Mouse (Mus musculus): ENCODE data around the gene 4930452B06Rik.

Gene 4930452B06Rik

GRCm38 (mm10) chr14:8536024-8536423 is 130.0 kb downstream of the 4930452B06Rik start:
- DNase-seq (ENCODE audit: extremely low spot score, low spot score), result no peak

- no peak for DNase-seq (ENCODE audit: extremely low spot score, low spot score)
These were observed 140.8 kb downstream of the 4930452B06Rik start for GRCm38 (mm10) chr14:8525232-8525631.

- DNase-seq (ENCODE audit: extremely low spot score, low spot score), result no peak
These were observed 148.4 kb downstream of the 4930452B06Rik start for GRCm38 (mm10) chr14:8517681-8518080.

- no peak for DNase-seq (ENCODE audit: extremely low spot score, low spot score)
These were observed 152.0 kb downstream of the 4930452B06Rik start for GRCm38 (mm10) chr14:8514071-8514470.

GRCm38 (mm10) chr14:8511276-8511675 is 154.8 kb downstream of the 4930452B06Rik start:
- DNase-seq (ENCODE audit: extremely low spot score, low spot score), result no peak

GRCm38 (mm10) chr14:8510288-8510959 is 155.6 kb downstream of the 4930452B06Rik start:
- DNase-seq (ENCODE audit: extremely low spot score, low spot score), result no peak

GRCm38 (mm10) chr14:8508669-8509068 is 157.4 kb downstream of the 4930452B06Rik start:
- DNase-seq (ENCODE audit: extremely low spot score, low spot score), result no peak

GRCm38 (mm10) chr14:8504206-8504605 is 161.8 kb downstream of the 4930452B06Rik start:
- DNase-seq (ENCODE audit: extremely low spot score, low spot score), result no peak

- DNase-seq (ENCODE audit: extremely low spot score, low spot score), result no peak
These were observed 162.7 kb downstream of the 4930452B06Rik start for GRCm38 (mm10) chr14:8503345-8503744.

GRCm38 (mm10) chr14:8502496-8502895 is 163.5 kb downstream of the 4930452B06Rik start:
- DNase-seq (ENCODE audit: extremely low spot score, low spot score), result no peak

GRCm38 (mm10) chr14:8495691-8496090 is 170.3 kb downstream of the 4930452B06Rik start:
- no peak for DNase-seq (ENCODE audit: extremely low spot score, low spot score)

- no peak for DNase-seq (ENCODE audit: extremely low spot score, low spot score)
These were observed 171.1 kb downstream of the 4930452B06Rik start for GRCm38 (mm10) chr14:8494952-8495351.

- no peak for DNase-seq (ENCODE audit: extremely low spot score, low spot score)
These were observed 171.8 kb downstream of the 4930452B06Rik start for GRCm38 (mm10) chr14:8494260-8494659.

- DNase-seq (ENCODE audit: extremely low spot score, low spot score), result no peak
These were observed 187.9 kb downstream of the 4930452B06Rik start for GRCm38 (mm10) chr14:8478098-8478497.

GRCm38 (mm10) chr14:8477348-8477747 is 188.7 kb downstream of the 4930452B06Rik start:
- no peak for DNase-seq (ENCODE audit: extremely low spot score, low spot score)

GRCm38 (mm10) chr14:8476606-8477005 is 189.4 kb downstream of the 4930452B06Rik start:
- no peak for DNase-seq (ENCODE audit: extremely low spot score, low spot score)

- DNase-seq (ENCODE audit: extremely low spot score, low spot score), result no peak
These were observed 190.2 kb downstream of the 4930452B06Rik start for GRCm38 (mm10) chr14:8475851-8476250.

GRCm38 (mm10) chr14:8472884-8473283 is 193.2 kb downstream of the 4930452B06Rik start:
- no peak for DNase-seq (ENCODE audit: extremely low spot score, low spot score)

GRCm38 (mm10) chr14:8464401-8465154 is 201.5 kb downstream of the 4930452B06Rik start:
- DNase-seq (ENCODE audit: extremely low spot score, low spot score), result no peak

GRCm38 (mm10) chr14:8462973-8463372 is 203.1 kb downstream of the 4930452B06Rik start:
- no peak for DNase-seq (ENCODE audit: extremely low spot score, low spot score)

GRCm38 (mm10) chr14:8462321-8462909 is 203.6 kb downstream of the 4930452B06Rik start:
- no peak for DNase-seq (ENCODE audit: extremely low spot score, low spot score)
